Mouse (Mus musculus) cortical plate, adult 2 months (tissue): ENCODE measurements at regions not wholly inside any gene's neighbourhood (a gene's known extent, or its start where the extent isn't known, plus 50 kb on each side); places are given as distances from the start of the nearest gene placed in this dataset.

Source experiments
- CTCF ChIP-seq: fragments of 200-500 bp; IDR thresholded peaks from 2 replicates; pipeline ENCODE4 v1.5.1; 2011; ENCODE audit warnings: mild to moderate bottlenecking, control low read depth, low read length; ENCODE audit not compliant: insufficient read depth; ENCODE audit errors: extremely low read depth
- POLR2A ChIP-seq: fragments of 200-500 bp; IDR thresholded peaks from 2 replicates; pipeline ENCODE4 v1.6.1; 2011; ENCODE audit warnings: mild to moderate bottlenecking, low read length, control low read depth; ENCODE audit not compliant: insufficient read depth; ENCODE audit errors: extremely low read depth

GRCm38 (mm10) chr15:51248789-51249040 lies 2636.0 kb upstream of the Gm7489 start:
- TF ChIP-seq CTCF (no peak), POLR2A (no peak)
